Mouse (Mus musculus) embryonic facial prominence, embryonic 13.5 days (tissue): ENCODE data around the gene Fbxo33. TPM values are rescaled to one million over a fixed set of nuclear protein-coding genes. Genes with fewer than 3 reads are reported as not detected.

Experiments
- ATAC-seq: fragments of 200-750 bp; cut with Nextera tagmentation; 2 replicates; pipeline ENCODE4 v1.8.0; 2017; ENCODE audit warnings: low read depth; ENCODE audit not compliant: insufficient number of reproducible peaks, insufficient read depth, low FRiP score, low TSS enrichment
- H3K27ac ChIP-seq: fragments of 300-500 bp; sonication (generic); 2 replicates; pipeline ENCODE4 v1.5.1; 2015; ENCODE audit warnings: moderate library complexity, mild to moderate bottlenecking, inconsistent platforms
- H3K27me3 ChIP-seq: fragments of 300-500 bp; sonication (generic); 2 replicates; pipeline ENCODE4 v1.6.1; 2015; ENCODE audit warnings: mild to moderate bottlenecking, inconsistent platforms
- H3K36me3 ChIP-seq: fragments of 300-500 bp; sonication (generic); 2 replicates; pipeline ENCODE4 v1.6.1; 2015; ENCODE audit warnings: mild to moderate bottlenecking, inconsistent platforms
- H3K4me1 ChIP-seq: fragments of 300-500 bp; sonication (generic); 2 replicates; pipeline ENCODE4 v1.6.1; 2015; ENCODE audit warnings: inconsistent platforms
- H3K4me2 ChIP-seq: fragments of 300-500 bp; sonication (generic); 2 replicates; pipeline ENCODE4 v1.6.1; 2015; ENCODE audit warnings: moderate library complexity, mild to moderate bottlenecking, inconsistent platforms
- H3K4me3 ChIP-seq: fragments of 300-500 bp; sonication (generic); 2 replicates; pipeline ENCODE4 v1.5.1; 2015; ENCODE audit warnings: mild to moderate bottlenecking, inconsistent platforms
- H3K9ac ChIP-seq: fragments of 300-500 bp; sonication (generic); 2 replicates; pipeline ENCODE4 v1.6.1; 2015; ENCODE audit warnings: mild to moderate bottlenecking, inconsistent platforms
- H3K9me3 ChIP-seq: fragments of 300-500 bp; sonication (generic); 2 replicates; pipeline ENCODE4 v1.6.1; 2016; ENCODE audit warnings: inconsistent platforms
- WGBS: fragments of 180-500 bp; shearing (Covaris S2); methylation state at CpG from one replicate; pipeline ENCODE4 v1.1.7; 2015; ENCODE audit warnings: mixed read lengths; 5-methylcytosine and 5-hydroxymethylcytosine counted together
- polyA plus RNA-seq: library from polyadenylated mRNA; unstranded; fragments of >200 nt; fragmentation: Nextera tagmentation; extraction: Ambion mirVana; gene quantifications from 2 replicates; pipeline ENCODE4 v1.2.1, GENCODE M21; 2015

Fbxo33 gene
- polyA plus RNA-seq, 1 experiment from 2014 or later, result 7.8 TPM

- Histone ChIP-seq H3K4me3 (no peak overlapping the region), H3K4me2 (no peak overlapping the region), H3K36me3 (peaks cover 43% of the 10 kb centered on the region), H3K27me3 (no peaks in the 10 kb centered on the region), H3K4me1 (no peaks in the 10 kb centered on the region), H3K9ac (no peak overlapping the region), H3K9me3 (no peaks in the 10 kb centered on the region), H3K27ac (no peak overlapping the region)
- ATAC-seq, result no peak
- WGBS, result 78% methylated on average over 4 of the region's 4 CpGs
Measured at GRCm38 (mm10) chr12:59195941-59196340, 23.6 kb downstream of the Fbxo33 start.

- WGBS, result 75% methylated on average over 4 of the region's 4 CpGs
- Histone ChIP-seq H3K27ac (no peak overlapping the region), H3K9me3 (no peaks in the 10 kb centered on the region), H3K4me2 (no peak overlapping the region), H3K4me1 (no peaks in the 10 kb centered on the region), H3K27me3 (no peaks in the 10 kb centered on the region), H3K36me3 (peaks cover 46% of the 10 kb centered on the region), H3K9ac (no peak overlapping the region), H3K4me3 (no peak overlapping the region)
- no peak for ATAC-seq
Measured at GRCm38 (mm10) chr12:59195065-59195464, 24.5 kb downstream of the Fbxo33 start.

DNA sequence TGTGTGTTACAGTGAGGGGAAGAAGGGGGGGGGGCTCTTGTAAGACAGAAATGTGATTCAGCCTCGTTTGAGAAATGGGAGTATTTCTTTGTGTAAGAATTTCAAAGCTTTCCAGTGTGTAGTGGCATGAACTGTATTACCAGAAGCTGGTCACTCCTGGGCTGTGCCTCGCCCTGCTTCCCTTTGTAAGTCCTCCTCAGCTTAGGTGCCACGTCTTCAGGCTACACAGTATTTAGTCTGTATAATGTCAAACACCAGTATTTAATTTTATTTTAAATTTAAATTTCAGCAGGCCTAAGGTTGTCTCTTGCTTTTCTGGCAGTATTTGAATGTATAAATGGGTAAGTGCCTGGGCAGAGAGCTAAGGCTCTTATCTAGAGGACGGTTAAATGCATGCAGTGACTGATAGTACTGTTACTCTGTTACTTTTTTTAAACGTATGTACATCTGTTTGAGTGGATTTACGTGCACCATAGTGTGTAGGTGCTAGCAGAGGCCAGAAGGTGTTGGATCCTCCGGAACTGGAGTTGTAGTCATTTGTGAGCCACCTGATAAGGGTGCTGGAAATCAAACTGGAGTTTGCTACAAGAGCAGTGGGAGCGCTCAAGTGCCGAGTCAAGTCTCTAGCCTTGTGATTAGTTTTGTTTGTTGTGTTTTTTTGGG, 25.1 kb downstream of the Fbxo33 start:
- no peaks in the 10 kb centered on the region for H3K27me3 ChIP-seq
- no peak overlapping the region for H3K4me3 ChIP-seq
- no peaks in the 10 kb centered on the region for H3K9me3 ChIP-seq
- 83% methylated on average over 9 of the region's 9 CpGs for WGBS
- no peak overlapping the region for H3K27ac ChIP-seq
- H3K4me1 ChIP-seq, result no peaks in the 10 kb centered on the region
- no peak for ATAC-seq
- H3K4me2 ChIP-seq, result no peak overlapping the region
- peaks cover 44% of the 10 kb centered on the region for H3K36me3 ChIP-seq
- H3K9ac ChIP-seq, result no peak overlapping the region

GRCm38 (mm10) chr12:59193637-59194036, 25.9 kb downstream of the Fbxo33 start:
- Histone ChIP-seq H3K4me2 (no peak overlapping the region), H3K27me3 (no peaks in the 10 kb centered on the region), H3K9me3 (no peaks in the 10 kb centered on the region), H3K4me1 (no peaks in the 10 kb centered on the region), H3K27ac (no peak overlapping the region), H3K4me3 (no peak overlapping the region), H3K36me3 (peaks cover 45% of the 10 kb centered on the region), H3K9ac (no peak overlapping the region)
- no peak for ATAC-seq
- WGBS, result 76% methylated on average over 3 of the region's 3 CpGs

DNA sequence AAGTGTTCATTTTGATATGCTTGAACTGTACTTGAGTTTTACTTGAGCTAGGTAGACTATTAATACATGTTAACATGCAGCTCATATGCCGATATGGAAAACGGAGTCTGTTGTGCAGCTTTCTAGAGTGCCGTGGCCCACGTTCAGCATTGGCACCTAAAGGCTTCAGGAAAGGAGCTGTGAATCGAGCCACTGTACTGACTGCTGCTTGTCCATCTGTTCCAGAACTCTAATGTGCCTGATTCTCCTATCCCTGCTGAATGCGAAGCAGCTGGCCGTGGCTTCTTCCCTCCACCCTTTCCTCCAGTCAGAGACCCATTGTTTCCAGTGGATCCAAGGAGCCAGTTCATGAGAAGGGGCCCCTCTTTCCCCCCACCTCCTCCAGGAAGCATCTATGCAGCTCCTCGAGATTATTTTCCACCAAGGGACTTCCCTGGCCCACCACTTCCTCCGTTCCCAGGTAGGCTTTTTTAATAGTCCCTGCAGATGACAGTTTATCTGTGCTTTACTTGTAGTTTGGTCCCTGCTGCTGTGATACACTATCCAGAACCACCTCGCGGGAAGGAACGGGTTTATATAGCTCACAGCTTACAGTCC, 31.3 kb downstream of the Fbxo33 start:
- Histone ChIP-seq H3K4me3 (no peak overlapping the region), H3K4me1 (no peaks in the 10 kb centered on the region), H3K9me3 (no peaks in the 10 kb centered on the region), H3K36me3 (peaks cover 80% of the 10 kb centered on the region), H3K4me2 (no peak overlapping the region), H3K9ac (no peak overlapping the region), H3K27me3 (no peaks in the 10 kb centered on the region), H3K27ac (no peak overlapping the region)
- no peak for ATAC-seq
- 89% methylated on average over 12 of the region's 12 CpGs for WGBS

- 96% methylated on average over 3 of the region's 3 CpGs for WGBS
- H3K4me3 ChIP-seq, result no peak overlapping the region
- peaks cover 86% of the 10 kb centered on the region for H3K36me3 ChIP-seq
- H3K27ac ChIP-seq, result no peak overlapping the region
- no peak overlapping the region for H3K9ac ChIP-seq
- no peaks in the 10 kb centered on the region for H3K4me1 ChIP-seq
- H3K4me2 ChIP-seq, result no peak overlapping the region
- H3K27me3 ChIP-seq, result no peaks in the 10 kb centered on the region
- no peaks in the 10 kb centered on the region for H3K9me3 ChIP-seq
- no peak for ATAC-seq
Measured at GRCm38 (mm10) chr12:59177814-59178213, 41.7 kb downstream of the Fbxo33 start.

DNA sequence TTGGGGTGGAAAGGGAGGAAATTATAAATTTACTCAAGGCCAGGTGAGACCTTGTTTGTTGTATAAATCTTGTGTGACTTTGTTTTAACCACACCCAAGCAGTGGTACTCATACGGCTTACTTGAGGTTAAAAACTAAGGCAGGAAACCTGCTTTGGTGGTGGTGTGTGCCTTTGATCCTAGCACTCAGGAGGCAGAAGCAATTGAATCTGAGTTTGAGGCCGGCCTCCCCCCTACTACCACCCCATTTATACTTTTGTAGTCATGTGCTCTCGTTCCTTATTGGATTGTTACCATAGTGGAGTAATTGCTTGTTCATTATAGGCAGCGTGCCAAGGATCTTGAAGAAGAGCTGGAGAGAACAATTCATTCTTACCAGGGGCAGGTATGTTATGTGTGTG, 49.6 kb downstream of the Fbxo33 start:
- 86% methylated on average over 4 of the region's 4 CpGs for WGBS
- Histone ChIP-seq H3K36me3 (peaks cover 58% of the 10 kb centered on the region), H3K27me3 (no peaks in the 10 kb centered on the region)

GRCm38 (mm10) chr12:59166557-59166956, 53.0 kb downstream of the Fbxo33 start:
- H3K4me2 ChIP-seq, result no peak overlapping the region
- no peak overlapping the region for H3K27ac ChIP-seq
- H3K27me3 ChIP-seq, result no peaks in the 10 kb centered on the region
- H3K4me3 ChIP-seq, result no peak overlapping the region
- peaks cover 73% of the 10 kb centered on the region for H3K36me3 ChIP-seq
- 92% methylated on average over 4 of the region's 4 CpGs for WGBS
- H3K9ac ChIP-seq, result no peak overlapping the region
- no peaks in the 10 kb centered on the region for H3K4me1 ChIP-seq
- H3K9me3 ChIP-seq, result no peaks in the 10 kb centered on the region
- no peak for ATAC-seq

More for the DNA sequence above, 49.6 kb downstream of the Fbxo33 start:
- Histone ChIP-seq H3K4me3 (no peak overlapping the region), H3K9ac (no peak overlapping the region), H3K9me3 (no peaks in the 10 kb centered on the region), H3K27ac (no peak overlapping the region), H3K4me1 (no peaks in the 10 kb centered on the region), H3K4me2 (no peak overlapping the region)
- ATAC-seq, result no peak

DNA sequence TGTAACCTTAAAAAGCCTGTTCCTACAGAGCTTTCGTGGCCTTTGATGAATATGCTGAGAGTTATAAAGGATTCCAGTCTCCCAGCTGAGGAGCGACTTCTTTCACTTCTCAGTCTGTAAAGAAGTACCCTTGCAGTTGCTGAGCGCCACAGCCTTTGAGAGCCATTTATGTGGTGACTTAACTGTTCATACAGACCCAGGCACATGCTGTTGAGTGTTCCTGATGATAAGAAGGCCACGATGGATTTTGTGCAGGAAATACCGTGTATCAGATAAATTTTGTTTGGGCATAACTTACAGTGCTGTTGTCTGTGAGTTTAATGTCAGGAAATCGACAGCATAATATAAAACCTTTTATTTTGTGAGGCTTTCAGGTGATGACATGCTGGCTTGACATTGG, 55.0 kb downstream of the Fbxo33 start:
- H3K36me3 ChIP-seq, result peaks cover 75% of the 10 kb centered on the region
- H3K27me3 ChIP-seq, result no peaks in the 10 kb centered on the region
- no peak overlapping the region for H3K9ac ChIP-seq
- ATAC-seq, result no peak
- H3K27ac ChIP-seq, result no peak overlapping the region
- no peaks in the 10 kb centered on the region for H3K9me3 ChIP-seq
- 95% methylated on average over 6 of the region's 6 CpGs for WGBS
- H3K4me3 ChIP-seq, result no peak overlapping the region
- H3K4me2 ChIP-seq, result no peak overlapping the region
- no peaks in the 10 kb centered on the region for H3K4me1 ChIP-seq

DNA sequence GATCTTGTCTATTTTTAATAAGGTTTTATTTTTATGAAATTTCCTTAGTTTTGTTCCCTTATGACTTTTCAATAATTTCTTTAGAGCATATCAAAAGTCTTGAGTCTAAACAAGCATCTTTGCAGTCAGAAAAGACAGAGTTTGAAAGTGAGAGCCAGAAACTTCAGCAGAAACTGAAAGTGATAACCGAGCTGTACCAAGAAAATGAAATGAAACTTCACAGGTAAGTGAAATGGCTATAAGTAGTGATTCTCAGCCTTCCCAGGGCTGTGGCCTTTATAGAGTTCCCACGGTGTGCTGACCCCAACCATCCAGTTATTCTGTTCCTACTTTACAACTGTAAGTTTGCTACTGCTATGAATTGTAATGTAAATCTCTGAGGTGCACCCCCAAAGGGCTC, 56.7 kb downstream of the Fbxo33 start:
- H3K9ac ChIP-seq, result no peak overlapping the region
- no peaks in the 10 kb centered on the region for H3K27me3 ChIP-seq
- H3K4me2 ChIP-seq, result no peak overlapping the region
- ATAC-seq, result no peak
- H3K4me1 ChIP-seq, result no peaks in the 10 kb centered on the region
- peaks cover 80% of the 10 kb centered on the region for H3K36me3 ChIP-seq
- H3K27ac ChIP-seq, result no peak overlapping the region
- H3K4me3 ChIP-seq, result no peak overlapping the region
- H3K9me3 ChIP-seq, result no peaks in the 10 kb centered on the region
- WGBS, result 92% methylated on average over 2 of the region's 2 CpGs

GRCm38 (mm10) chr12:59161091-59161490, 58.4 kb downstream of the Fbxo33 start:
- peaks cover 82% of the 10 kb centered on the region for H3K36me3 ChIP-seq
- no peak overlapping the region for H3K4me3 ChIP-seq
- H3K4me2 ChIP-seq, result no peak overlapping the region
- H3K27me3 ChIP-seq, result no peaks in the 10 kb centered on the region
- no peak overlapping the region for H3K27ac ChIP-seq
- H3K4me1 ChIP-seq, result no peaks in the 10 kb centered on the region
- ATAC-seq, result no peak
- no peak overlapping the region for H3K9ac ChIP-seq
- WGBS, result 33% methylated on average over 2 of the region's 2 CpGs
- H3K9me3 ChIP-seq, result no peaks in the 10 kb centered on the region
